Mouse (Mus musculus) stomach, postnatal 0 days (tissue): ENCODE measurements around the gene Mrps18a.

Experiments used
- CTCF ChIP-seq: IDR thresholded peaks from 2 replicates; pipeline ENCODE4 v1.5.1; 2016; ENCODE audit warnings: antibody characterized with exemption, low read depth, mild to moderate bottlenecking, moderate library complexity
- EP300 ChIP-seq: optimal IDR thresholded peaks from 2 replicates; pipeline ENCODE3; 2016; ENCODE audit warnings: antibody characterized with exemption

- TF ChIP-seq CTCF (no peak), EP300 (no peak)
Measured at GRCm38 (mm10) chr17:46156680-46157079, 45.9 kb downstream of the Mrps18a start.
